Mouse (Mus musculus) adrenal gland, adult 2 months (tissue): ENCODE measurements around the gene Itpripl2. TPM values are rescaled to one million over a fixed set of nuclear protein-coding genes. Genes with fewer than 3 reads are reported as not detected.

Source experiments
- DNase-seq: peaks from one replicate; pipeline ENCODE4 v3.0.0; 2021
- polyA plus RNA-seq: library from polyadenylated mRNA; depleted of rRNA; stranded (reverse); fragments of >200 nt; gene quantifications from 2 replicates; pipeline ENCODE4 v1.2.3, GENCODE M21; 2012
- total RNA-seq, 2 experiments: library from RNA; stranded (reverse); gene quantifications; 2 replicates each; pipeline ENCODE4 v1.2.3; 2021

Itpripl2 gene
- total and polyA plus RNA-seq, 3 experiments = 10.4 to 18.6 (median 16.4) TPM

- DNase-seq = no peak
Observed at GRCm38 (mm10) chr7:118488060-118488664, 3.6 kb downstream of the Itpripl2 start.

- DNase-seq = no peak
Observed at GRCm38 (mm10) chr7:118486917-118487316, 4.9 kb downstream of the Itpripl2 start.

- DNase-seq = no peak
Observed at GRCm38 (mm10) chr7:118483996-118484395, 7.8 kb downstream of the Itpripl2 start.

GRCm38 (mm10) chr7:118482001-118482400 lies 9.8 kb downstream of the Itpripl2 start:
- DNase-seq = no peak

- peak; percentile 7 for DNase-seq
Observed at GRCm38 (mm10) chr7:118481047-118481810, 10.5 kb downstream of the Itpripl2 start.

GRCm38 (mm10) chr7:118480160-118480709 lies 11.5 kb downstream of the Itpripl2 start:
- DNase-seq = no peak

GRCm38 (mm10) chr7:118478835-118479312 lies 12.9 kb downstream of the Itpripl2 start:
- DNase-seq = peak; percentile 36

GRCm38 (mm10) chr7:118476428-118476827 lies 15.3 kb downstream of the Itpripl2 start:
- DNase-seq = no peak

- DNase-seq = peak; percentile 9
Observed at GRCm38 (mm10) chr7:118475008-118475705, 16.6 kb downstream of the Itpripl2 start.

- no peak for DNase-seq
Observed at GRCm38 (mm10) chr7:118472886-118473285, 18.9 kb downstream of the Itpripl2 start.

GRCm38 (mm10) chr7:118468060-118468459 lies 23.7 kb downstream of the Itpripl2 start:
- DNase-seq = no peak

- DNase-seq = no peak
Observed at GRCm38 (mm10) chr7:118464432-118464831, 27.3 kb downstream of the Itpripl2 start.

GRCm38 (mm10) chr7:118462818-118463762 lies 28.7 kb downstream of the Itpripl2 start:
- DNase-seq = no peak

- DNase-seq = no peak
Observed at GRCm38 (mm10) chr7:118461400-118462136, 30.2 kb downstream of the Itpripl2 start.

GRCm38 (mm10) chr7:118453722-118454121 lies 38.1 kb downstream of the Itpripl2 start:
- no peak for DNase-seq

- no peak for DNase-seq
Observed at GRCm38 (mm10) chr7:118452940-118453339, 38.8 kb downstream of the Itpripl2 start.

- peak; percentile 82 for DNase-seq
Observed at GRCm38 (mm10) chr7:118448134-118448967, 43.4 kb downstream of the Itpripl2 start, which contains the start of gene Syt17. Syt17 (minus strand) TSS chr7:118448222.

- DNase-seq = peak; percentile 53
Observed at GRCm38 (mm10) chr7:118447291-118448133, 44.3 kb downstream of the Itpripl2 start.
